Mouse (Mus musculus) neural tube, embryonic 10.5 days (tissue): Measurements from ENCODE around the gene Rps6ka2.
"Not testable (repeated sequence)": the region's sequence is repeated elsewhere in the genome, so short reads cannot be mapped to it uniquely, and the experiment has no call there.

Experiments
- DNase-seq: peaks from one replicate; pipeline ENCODE4 v3.0.0-alpha.2; 2017; ENCODE audit warnings: low spot score; ENCODE audit errors: extremely low spot score

The Rps6ka2 gene

GRCm38 (mm10) chr17:7170304-7171295 lies 685 bp downstream of the Rps6ka2 start:
- no peak for DNase-seq

DNA sequence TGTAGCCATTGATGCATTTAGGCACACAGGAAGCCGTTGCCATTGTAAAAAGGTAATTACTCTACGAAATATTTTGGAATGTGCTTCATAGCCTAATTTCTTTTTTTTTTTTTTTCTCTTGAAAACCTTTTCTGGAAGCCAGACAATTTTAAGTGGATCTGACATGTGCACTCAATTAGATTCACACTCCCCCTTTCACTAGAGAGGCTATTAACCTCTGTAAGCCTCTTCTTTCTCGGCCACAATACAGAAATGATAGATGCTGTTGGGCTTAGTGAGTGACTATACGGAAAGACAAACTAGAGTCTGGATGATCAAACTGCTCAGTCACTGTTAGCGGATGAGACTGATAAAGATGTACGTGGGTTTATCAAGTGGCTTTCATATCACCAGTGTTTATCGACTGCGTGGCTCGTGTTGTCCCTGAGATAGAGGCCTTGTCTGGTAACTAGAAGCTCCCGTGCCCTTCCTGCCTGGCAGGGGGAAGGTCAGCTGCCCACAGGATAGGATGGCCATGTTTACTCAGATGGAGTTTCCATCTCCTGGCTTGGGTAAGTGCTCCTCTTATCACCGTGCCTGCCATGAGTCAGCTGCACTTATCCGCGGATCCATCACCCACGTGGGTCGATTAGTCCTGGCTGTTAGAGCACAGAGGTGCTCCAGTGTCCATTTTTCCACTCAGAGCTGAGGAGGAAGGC lies 3.6 kb downstream of the Rps6ka2 start:
- DNase-seq, result no peak

DNA sequence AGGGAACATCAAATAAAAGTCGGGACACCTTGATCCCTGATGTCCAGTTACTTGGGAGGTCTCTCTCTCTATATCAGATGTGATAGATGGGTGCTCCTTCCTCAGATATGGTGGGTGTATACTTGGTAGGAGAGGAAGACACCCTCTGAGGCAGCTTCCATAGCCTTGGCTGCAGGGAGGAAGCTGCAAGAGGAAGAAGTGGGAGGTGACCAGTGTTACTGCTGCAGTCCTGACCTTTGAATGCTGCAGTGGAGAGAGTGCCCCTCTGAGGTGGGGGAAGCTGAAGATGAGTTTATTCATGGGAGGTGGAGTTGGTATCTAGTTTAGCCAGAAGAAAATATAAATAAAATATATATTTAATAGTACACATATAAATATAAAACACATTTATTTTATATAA lies 5.4 kb downstream of the Rps6ka2 start:
- DNase-seq, result no peak

- DNase-seq, result no peak
Measured at GRCm38 (mm10) chr17:7176394-7176793, 6.5 kb downstream of the Rps6ka2 start.

DNA sequence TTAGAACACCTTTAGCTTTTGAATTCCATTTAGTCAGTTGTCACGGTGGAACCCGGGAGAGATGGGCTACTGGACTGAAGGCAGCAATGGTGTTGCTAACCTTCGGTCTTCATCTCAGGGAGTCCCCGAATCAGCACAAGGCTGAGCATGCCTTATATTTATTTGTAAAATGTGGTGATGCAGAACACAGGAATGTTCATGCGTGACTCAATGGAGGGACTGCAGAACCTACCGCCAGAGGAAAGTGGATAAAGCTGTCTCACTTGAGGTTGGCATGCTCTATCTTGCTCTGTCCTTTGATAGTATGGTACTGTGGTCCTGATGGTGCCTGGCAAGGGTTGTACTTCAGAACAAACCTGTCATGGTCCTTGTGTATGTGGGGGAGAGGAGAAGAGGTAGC lies 8.3 kb downstream of the Rps6ka2 start:
- DNase-seq, result no peak

- no peak for DNase-seq
Measured at GRCm38 (mm10) chr17:7182187-7182586, 12.3 kb downstream of the Rps6ka2 start.

- not testable (repeated sequence) for DNase-seq
Measured at GRCm38 (mm10) chr17:7187037-7187436, 17.1 kb downstream of the Rps6ka2 start.

GRCm38 (mm10) chr17:7189425-7189824 lies 19.5 kb downstream of the Rps6ka2 start:
- no peak for DNase-seq

DNA sequence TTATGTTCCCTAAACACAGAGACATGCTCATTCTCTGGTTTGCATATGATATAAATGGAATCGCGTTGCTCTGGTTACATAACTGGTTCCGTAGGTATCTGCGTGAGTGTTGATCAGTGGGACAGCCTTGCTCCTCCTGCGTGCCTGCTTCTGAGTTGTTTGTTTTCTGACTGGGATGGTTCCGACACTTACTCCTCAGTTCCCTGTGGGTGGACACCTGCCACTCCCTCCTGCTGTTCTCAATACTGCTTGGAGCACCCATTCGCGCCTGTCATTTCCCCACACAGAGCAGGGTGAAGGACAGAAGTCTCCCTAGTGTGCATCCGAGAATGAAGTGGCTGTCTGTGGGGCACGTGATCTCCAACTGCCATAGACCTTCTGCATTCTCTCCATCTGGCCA lies 20.1 kb downstream of the Rps6ka2 start:
- DNase-seq, result no peak

GRCm38 (mm10) chr17:7194140-7194840 lies 24.4 kb downstream of the Rps6ka2 start:
- DNase-seq, result no peak

- no peak for DNase-seq
Measured at GRCm38 (mm10) chr17:7197121-7197925, 27.4 kb downstream of the Rps6ka2 start.

GRCm38 (mm10) chr17:7204771-7205406 lies 35.0 kb downstream of the Rps6ka2 start:
- DNase-seq, result peak; percentile 32

DNA sequence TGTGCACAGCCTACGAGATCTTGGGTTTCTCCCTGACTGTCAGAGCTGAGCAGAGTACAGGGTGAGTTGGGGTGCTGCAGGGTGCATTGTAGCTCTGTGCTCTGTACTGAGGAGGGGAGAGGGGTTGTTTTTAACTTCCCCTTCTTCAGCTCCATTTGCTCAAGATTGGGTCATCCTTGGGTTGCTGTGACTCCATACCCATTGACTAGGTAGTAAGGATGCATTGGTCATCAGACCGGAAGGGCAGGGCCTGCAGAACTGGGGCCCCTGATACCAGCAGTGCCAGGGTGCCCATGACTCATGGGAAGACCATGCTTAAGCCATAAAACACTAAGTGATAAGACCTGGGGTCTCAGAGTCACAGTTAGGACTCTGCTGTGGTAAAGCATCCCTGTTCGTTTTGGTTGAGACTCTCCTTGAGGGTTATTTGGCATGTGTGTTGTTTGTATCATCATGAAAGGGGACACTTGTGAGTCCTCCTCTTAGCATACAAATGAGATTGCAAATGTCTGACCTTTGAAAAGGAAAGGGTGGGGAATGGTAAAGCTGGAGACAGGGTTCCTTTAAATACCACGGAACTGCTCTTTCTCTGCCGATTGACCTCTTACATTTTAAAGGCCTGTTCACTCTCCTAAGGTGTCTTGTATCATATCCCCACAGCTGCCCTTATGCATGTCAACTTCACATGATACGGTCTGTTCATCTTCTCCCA lies 36.7 kb downstream of the Rps6ka2 start:
- DNase-seq, result no peak

DNA sequence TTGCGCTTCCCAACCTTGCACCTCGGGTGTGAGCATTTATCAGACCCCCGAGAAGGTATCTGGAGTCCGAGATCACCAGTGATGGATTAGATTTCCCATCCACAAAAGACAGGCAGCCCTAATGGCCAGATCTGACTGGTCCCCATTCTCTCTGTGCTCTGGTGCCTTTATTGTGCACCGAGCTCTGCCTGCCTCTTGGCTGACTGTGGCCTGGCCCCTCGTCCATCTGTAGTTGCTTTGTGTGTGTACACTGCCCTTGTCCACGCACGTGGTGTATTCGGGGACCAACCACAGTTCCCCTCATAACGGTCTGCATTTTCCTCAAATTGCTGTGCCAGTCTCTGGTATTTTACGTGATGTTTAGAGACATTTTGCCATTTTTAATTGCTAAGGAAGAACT lies 40.7 kb downstream of the Rps6ka2 start:
- no peak for DNase-seq

DNA sequence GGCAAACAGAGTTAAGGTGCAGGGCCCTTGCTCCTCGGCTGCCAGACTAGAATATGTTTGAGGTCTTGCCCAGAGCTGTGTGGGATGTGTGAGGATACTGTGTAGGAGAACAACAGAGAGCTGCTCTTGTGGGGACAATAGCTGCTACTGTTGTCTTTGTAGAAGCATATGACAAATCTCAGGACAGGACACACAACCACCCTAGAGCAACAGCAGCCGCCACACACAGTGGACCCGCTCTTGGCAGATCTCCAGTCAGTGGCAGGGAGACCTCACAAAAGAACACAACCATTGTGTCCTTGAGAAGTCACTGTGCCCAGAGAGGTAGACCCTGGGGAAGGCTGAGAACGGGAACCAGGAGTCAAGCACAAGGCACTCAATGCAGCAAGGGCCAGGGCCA lies 42.0 kb downstream of the Rps6ka2 start:
- DNase-seq, result no peak

DNA sequence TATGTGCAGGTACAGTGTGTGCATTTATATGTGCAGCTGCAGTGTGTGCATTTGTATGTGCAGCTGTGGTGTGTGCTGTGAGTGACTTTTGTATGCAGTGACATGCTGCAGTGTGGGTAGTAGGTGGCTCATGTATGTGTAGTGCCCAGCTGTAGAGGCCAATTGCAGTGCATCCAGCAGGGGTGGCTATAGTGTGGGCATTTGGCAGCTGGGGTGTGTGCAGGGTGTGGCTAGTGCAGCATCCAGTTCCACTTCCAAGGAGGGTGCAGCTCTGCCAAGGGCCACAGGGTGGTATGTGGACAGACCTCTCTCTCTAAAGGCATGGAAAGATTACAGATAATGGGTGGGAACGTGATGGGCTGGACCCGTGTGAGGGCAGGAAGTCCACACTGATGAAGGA lies 43.3 kb downstream of the Rps6ka2 start:
- DNase-seq, result no peak

DNA sequence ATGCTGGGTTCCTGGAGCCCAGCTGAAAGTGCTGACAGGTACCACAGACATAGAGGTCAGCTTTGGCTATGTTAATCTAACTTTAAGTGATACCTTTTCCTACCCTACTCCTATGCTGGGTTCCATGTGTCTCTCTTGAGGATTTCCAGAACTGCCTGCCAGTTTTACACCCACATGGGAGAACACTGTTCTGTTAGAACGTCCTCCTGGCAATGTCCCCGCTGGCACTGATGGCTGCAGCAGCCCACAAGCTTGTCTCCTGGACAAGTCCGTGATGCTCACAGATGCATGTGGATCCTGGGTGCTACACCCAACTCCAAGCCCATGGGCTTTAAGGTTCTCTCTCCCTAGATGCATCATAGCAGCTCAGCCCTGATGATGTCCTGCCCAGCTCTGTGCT lies 44.1 kb downstream of the Rps6ka2 start:
- no peak for DNase-seq

DNA sequence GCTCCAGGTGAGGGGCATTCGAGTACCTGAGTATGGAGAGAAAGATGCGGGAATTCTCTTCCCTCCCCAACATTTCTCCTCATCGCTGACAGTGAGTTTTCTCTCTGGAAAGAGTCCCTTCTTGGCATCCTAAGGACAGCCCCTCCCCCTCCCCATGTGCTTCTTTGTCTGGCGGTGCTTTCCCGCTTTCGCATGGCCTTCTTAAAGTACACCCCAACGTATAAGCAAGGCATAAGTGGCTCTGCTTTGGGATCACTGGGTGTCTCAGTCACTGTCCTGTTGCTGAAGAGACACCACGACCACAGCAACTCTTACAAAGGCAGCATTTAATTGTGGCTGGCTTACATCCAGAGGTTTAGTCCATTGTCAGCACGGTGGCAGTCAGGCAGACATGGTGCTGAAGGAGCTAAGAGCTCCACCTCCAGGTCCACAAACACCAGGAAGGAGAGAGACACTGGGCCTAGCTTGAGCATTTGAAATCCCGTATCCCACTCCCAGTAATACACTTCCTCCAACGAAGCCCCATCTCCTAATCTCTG lies 47.9 kb downstream of the Rps6ka2 start:
- no peak for DNase-seq

DNA sequence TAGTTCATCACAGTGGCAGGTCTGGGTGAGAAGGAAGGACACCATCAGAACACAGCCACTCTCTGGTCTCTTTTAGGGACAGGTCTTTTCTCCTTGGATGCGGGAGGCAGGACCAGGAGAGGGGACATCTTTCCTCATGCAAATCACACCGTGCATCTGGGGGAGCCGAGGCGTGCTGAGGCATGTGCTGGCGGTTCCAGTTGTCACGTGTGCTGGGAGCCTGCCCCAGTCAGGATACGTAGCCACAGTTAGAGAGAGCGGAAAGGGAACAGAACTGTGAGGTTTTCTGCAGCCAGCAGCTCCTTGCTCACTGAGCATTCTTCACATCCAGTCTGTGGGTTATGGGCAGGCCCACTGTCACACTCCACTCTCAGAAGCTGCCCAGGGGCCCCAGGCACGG lies 48.5 kb downstream of the Rps6ka2 start:
- DNase-seq, result no peak
